Mouse (Mus musculus): ENCODE results near the gene Cpsf4l. TPM values are rescaled to one million over a fixed set of nuclear protein-coding genes. Genes with fewer than 3 reads are reported as not detected.

Gene Cpsf4l
- total RNA-seq, 2 experiments from 2014 or later: not detected

DNA sequence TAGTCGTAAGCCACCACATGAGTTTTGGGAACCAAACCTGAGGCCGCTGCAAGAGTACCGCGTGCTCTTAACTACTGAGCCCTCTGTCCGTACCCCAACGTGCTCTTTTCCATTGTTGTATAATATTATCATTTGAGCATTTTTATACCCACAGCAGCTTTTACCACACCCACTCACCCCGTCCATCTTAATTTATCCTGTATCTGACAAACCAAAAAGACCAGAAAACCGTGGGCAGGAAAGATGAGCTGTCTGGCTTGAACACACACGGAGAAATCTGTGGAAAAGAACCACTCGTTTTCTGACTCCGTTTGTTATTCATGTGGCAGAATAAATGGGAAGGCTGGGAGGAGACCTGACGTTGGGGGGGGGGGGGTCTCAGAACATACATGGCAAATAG, 19.3 kb downstream of the Cpsf4l start:
- Histone ChIP-seq H3K27ac (no peak overlapping the region), H3K4me3 (no peak overlapping the region)
- no peak for TF ChIP-seq CTCF (IDR thresholded peaks at IDR 0.05)
- intact Hi-C loops (cut with DNase I): no loop called here
- DNase-seq (ENCODE audit: extremely low spot score in 1 of 2, low spot score in 2 of 2): no peak

DNA sequence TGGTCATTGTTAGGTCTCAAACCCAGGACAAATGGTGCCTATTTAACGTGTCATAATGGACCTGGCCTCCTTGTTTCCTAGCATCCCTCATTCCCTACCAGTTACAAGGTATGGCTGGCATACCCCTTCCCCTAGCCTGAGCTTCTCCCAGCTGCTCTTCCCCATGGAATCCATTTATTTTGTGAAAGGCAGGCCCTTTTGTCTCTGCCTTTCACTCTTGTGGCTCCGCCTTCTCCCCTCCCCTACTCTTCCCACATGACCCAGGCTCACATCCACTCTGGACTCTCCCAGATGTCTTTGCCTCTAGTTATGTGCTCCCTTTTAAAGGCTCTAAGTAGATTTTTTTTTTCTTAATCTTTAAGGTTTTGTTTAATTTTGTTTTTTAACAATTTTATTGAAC, 22.8 kb downstream of the Cpsf4l start:
- TF ChIP-seq CTCF (IDR thresholded peaks at IDR 0.05): no peak
- Histone ChIP-seq H3K27ac (no peak overlapping the region), H3K4me3 (no peak overlapping the region)
- DNase-seq (ENCODE audit: extremely low spot score in 1 of 2, low spot score in 2 of 2): no peak
- intact Hi-C loops (cut with DNase I): no loop called here

- intact Hi-C loops (cut with DNase I): loop anchor here (1.0 kb wide), 1 partner anchor 36 kb away; the partner anchor contains the start of gene Cog1
- H3K27ac ChIP-seq: peak overlapping the region; percentile 93
Observed at GRCm38 (mm10) chr11:113684707-113685426, 24.9 kb downstream of the Cpsf4l start.

GRCm38 (mm10) chr11:113683957-113684706, 25.7 kb downstream of the Cpsf4l start, which contains the start of the genes Fam104a and D11Wsu47e:
Gene Fam104a, minus strand, starts transcription at chr11:113684155.
Gene D11Wsu47e, plus strand, starts transcription at chr11:113684412.
- intact Hi-C loops (cut with DNase I): loop anchor here (1.0 kb wide), 1 partner anchor 35 kb away; the partner anchor contains the start of gene Cog1
- DNase-seq (ENCODE audit: extremely low spot score in 1 of 2, low spot score in 2 of 2): peak; percentile 95
- no peak for TF ChIP-seq CTCF (IDR thresholded peaks at IDR 0.05)

More at GRCm38 (mm10) chr11:113684707-113685426, 24.9 kb downstream of the Cpsf4l start:
- DNase-seq (ENCODE audit: extremely low spot score in 1 of 2, low spot score in 2 of 2): no peak
- TF ChIP-seq CTCF (IDR thresholded peaks at IDR 0.05): no peak
- peak overlapping the region; percentile 75 for H3K4me3 ChIP-seq

GRCm38 (mm10) chr11:113683627-113683956, 26.2 kb downstream of the Cpsf4l start:
- intact Hi-C loops (cut with DNase I): no loop called here
- TF ChIP-seq CTCF (IDR thresholded peaks at IDR 0.05): no peak
- Histone ChIP-seq H3K27ac (peak overlapping the region; percentile 93), H3K4me3 (peak overlapping the region; percentile 75)
- no peak for DNase-seq (ENCODE audit: extremely low spot score in 1 of 2, low spot score in 2 of 2)

More at GRCm38 (mm10) chr11:113683957-113684706, 25.7 kb downstream of the Cpsf4l start, which contains the start of the genes Fam104a and D11Wsu47e:
- H3K27ac ChIP-seq: peak within 1 kb of the TSS; percentile 93
- H3K4me3 ChIP-seq: peak within 1 kb of the TSS; percentile 75

GRCm38 (mm10) chr11:113682897-113683626, 26.8 kb downstream of the Cpsf4l start:
- Histone ChIP-seq H3K27ac (peak overlapping the region; percentile 93), H3K4me3 (peak overlapping the region; percentile 75)
- intact Hi-C loops (cut with DNase I): no loop called here
- no peak for TF ChIP-seq CTCF (IDR thresholded peaks at IDR 0.05)
- peak in 1 of 2 experiments; percentile 28 for DNase-seq (ENCODE audit: extremely low spot score in 1 of 2, low spot score in 2 of 2)

GRCm38 (mm10) chr11:113681979-113682378, 27.8 kb downstream of the Cpsf4l start:
- intact Hi-C loops (cut with DNase I): no loop called here
- Histone ChIP-seq H3K27ac (no peak overlapping the region), H3K4me3 (peak overlapping the region; percentile 75)

DNA sequence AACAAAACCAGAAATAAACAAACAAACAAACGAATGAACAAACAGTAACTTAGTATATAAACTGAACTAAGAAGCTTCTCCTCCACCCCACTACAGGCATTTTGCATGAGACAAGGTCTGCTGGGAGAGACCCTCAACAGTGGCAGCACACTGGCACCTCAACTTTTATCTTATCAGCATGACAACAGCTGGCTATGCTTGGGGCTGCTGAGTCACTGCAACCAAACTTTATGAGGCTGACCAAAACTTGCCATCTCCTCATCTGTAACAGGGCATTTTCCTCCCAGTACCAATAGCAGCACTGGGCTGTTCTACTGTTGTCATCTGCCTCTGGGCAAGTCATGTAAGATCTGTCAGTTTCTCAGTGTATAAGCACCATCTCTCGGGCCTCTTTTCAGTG, 28.9 kb downstream of the Cpsf4l start:
- no peak for TF ChIP-seq CTCF (IDR thresholded peaks at IDR 0.05)
- no peak for DNase-seq (ENCODE audit: extremely low spot score in 1 of 2, low spot score in 2 of 2)
- Histone ChIP-seq H3K4me3 (no peak overlapping the region), H3K27ac (no peak overlapping the region)
- intact Hi-C loops (cut with DNase I): no loop called here

More at GRCm38 (mm10) chr11:113681979-113682378, 27.8 kb downstream of the Cpsf4l start:
- no peak for DNase-seq (ENCODE audit: extremely low spot score in 1 of 2, low spot score in 2 of 2)
- TF ChIP-seq CTCF (IDR thresholded peaks at IDR 0.05): no peak; the same call in 1 of the 2 replicates

DNA sequence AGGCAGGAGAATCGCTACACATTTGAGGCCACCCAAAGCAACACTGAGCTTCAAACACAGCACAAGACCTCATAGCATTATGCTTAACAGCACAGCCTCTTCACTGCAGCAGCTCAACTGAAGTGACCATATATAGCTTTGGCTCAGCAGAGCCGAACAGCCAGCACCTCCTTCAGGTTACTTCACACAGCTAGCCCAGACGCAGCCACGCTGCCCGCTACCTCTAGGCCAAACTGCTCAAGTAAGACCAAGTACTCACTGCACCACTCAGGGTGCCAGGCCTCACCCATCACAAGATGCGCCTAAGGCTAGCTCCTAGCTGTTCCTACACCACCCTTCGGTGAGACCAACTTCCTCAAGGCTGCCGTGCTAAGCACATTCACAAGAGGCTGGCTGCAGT, 31.4 kb downstream of the Cpsf4l start:
- no peak for TF ChIP-seq CTCF (IDR thresholded peaks at IDR 0.05)
- no peak for DNase-seq (ENCODE audit: extremely low spot score in 1 of 2, low spot score in 2 of 2)
- H3K4me3 ChIP-seq: no peak overlapping the region
- no peak overlapping the region for H3K27ac ChIP-seq
- intact Hi-C loops (cut with DNase I): no loop called here

- intact Hi-C loops (cut with DNase I): no loop called here
- no peak for DNase-seq (ENCODE audit: extremely low spot score in 1 of 2, low spot score in 2 of 2)
- H3K4me3 ChIP-seq: no peak overlapping the region
- no peak overlapping the region for H3K27ac ChIP-seq
- no peak for TF ChIP-seq CTCF (IDR thresholded peaks at IDR 0.05)
Observed at GRCm38 (mm10) chr11:113677378-113677777, 32.4 kb downstream of the Cpsf4l start.

DNA sequence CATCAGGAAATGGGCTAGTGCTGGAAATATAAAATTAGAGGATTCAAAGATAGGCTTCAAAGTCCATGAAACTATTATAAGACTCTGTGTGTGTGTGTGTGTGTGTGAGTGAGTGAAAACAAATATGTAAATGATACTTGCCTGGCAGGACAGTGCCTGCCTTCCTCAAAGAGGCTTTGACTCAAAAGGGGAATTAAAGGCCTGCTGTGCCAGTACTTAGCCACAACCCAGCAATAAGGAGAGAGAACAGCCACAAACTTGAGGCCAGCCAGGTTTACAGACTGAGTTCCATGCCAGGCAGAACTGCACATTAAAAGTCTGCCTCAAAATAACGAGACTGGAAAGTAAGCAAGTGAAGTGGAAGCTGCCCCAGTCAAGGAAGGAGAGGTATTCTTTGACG, 33.0 kb downstream of the Cpsf4l start:
- Histone ChIP-seq H3K27ac (no peak overlapping the region), H3K4me3 (no peak overlapping the region)
- DNase-seq (ENCODE audit: extremely low spot score in 1 of 2, low spot score in 2 of 2): no peak
- intact Hi-C loops (cut with DNase I): no loop called here
- TF ChIP-seq CTCF (IDR thresholded peaks at IDR 0.05): no peak
